Mouse (Mus musculus) liver, embryonic 14.5 days (tissue): ENCODE measurements around the gene Isy1. TPM values are rescaled to one million over a fixed set of nuclear protein-coding genes. Genes with fewer than 3 reads are reported as not detected.

ENCODE experiments used
- ATAC-seq: fragments of 200-750 bp; cut with Nextera tagmentation; 2 replicates; pipeline ENCODE4 v1.8.0; 2017; ENCODE audit warnings: moderate number of reproducible peaks, mild to moderate bottlenecking, moderate library complexity; ENCODE audit not compliant: insufficient read depth
- DNase-seq, 3 experiments: peaks; one replicate each; pipeline ENCODE4 v3.0.0-alpha.2; 2012 to 2013; ENCODE audit warnings: low read depth in 3 of 3, low spot score in 3 of 3
- H3K27ac ChIP-seq: fragments of 300-500 bp; sonication (generic); 2 replicates; pipeline ENCODE4 v1.5.1; 2014; ENCODE audit warnings: moderate library complexity, mild to moderate bottlenecking, control low read depth, inconsistent platforms
- H3K27me3 ChIP-seq: fragments of 300-500 bp; sonication (generic); 2 replicates; pipeline ENCODE4 v1.6.1; 2014; ENCODE audit warnings: mild to moderate bottlenecking, low read length, moderate library complexity; ENCODE audit not compliant: control insufficient read depth, insufficient read depth
- H3K36me3 ChIP-seq: fragments of 300-500 bp; sonication (generic); replicated peaks from 2 replicates; pipeline ENCODE4 v1.6.1; 2014; ENCODE audit warnings: low read depth; ENCODE audit not compliant: control insufficient read depth, insufficient read depth
- H3K4me1 ChIP-seq, 2 experiments: fragments of 200-500 bp in 1 of 2; fragments of 300-500 bp in 1 of 2; sonication (generic) in 1 of 2; replicated peaks; 2 replicates each; pipeline ENCODE4 v1.6.1; 2012 to 2014; ENCODE audit warnings: antibody characterized with exemption in 1 of 2, inconsistent platforms in 1 of 2, low read length in 1 of 2; ENCODE audit not compliant: control insufficient read depth in 2 of 2, insufficient read depth in 2 of 2
- H3K4me2 ChIP-seq: fragments of 300-500 bp; sonication (generic); 2 replicates; pipeline ENCODE4 v1.6.1; 2014; ENCODE audit warnings: low read depth, mild to moderate bottlenecking, control low read depth, moderate library complexity
- H3K4me3 ChIP-seq, 2 experiments: fragments of 200-500 bp in 1 of 2; fragments of 300-500 bp in 1 of 2; sonication (generic) in 1 of 2; 2 replicates each; pipeline ENCODE4 v1.5.1; 2012 to 2014; ENCODE audit warnings: low read depth in 2 of 2, low read length in 2 of 2, mild to moderate bottlenecking in 2 of 2, control low read depth in 1 of 2, inconsistent platforms in 1 of 2, moderate library complexity in 1 of 2; ENCODE audit not compliant: insufficient read depth in 1 of 2
- H3K9ac ChIP-seq: fragments of 300-500 bp; sonication (generic); replicated peaks from 2 replicates; pipeline ENCODE4 v1.6.1; 2014; ENCODE audit warnings: mild to moderate bottlenecking, control low read depth, moderate library complexity
- H3K9me3 ChIP-seq: fragments of 300-500 bp; sonication (generic); 2 replicates; pipeline ENCODE4 v1.6.1; 2016; ENCODE audit warnings: low read length, mixed read lengths; ENCODE audit not compliant: control insufficient read depth
- CTCF ChIP-seq: IDR thresholded peaks from 2 replicates; pipeline ENCODE4 v1.5.1; 2016; ENCODE audit warnings: antibody characterized with exemption, low read depth, control low read depth
- EP300 ChIP-seq: IDR thresholded peaks from 2 replicates; pipeline ENCODE4 v1.6.1; 2016; ENCODE audit warnings: antibody characterized with exemption, low read depth
- WGBS: fragments of 180-500 bp; shearing (Covaris S2); extraction: QIAGEN DNeasy Blood & Tissue Kit; methylation state at CpG from one replicate; pipeline ENCODE4 v1.1.7; 2014; ENCODE audit not compliant: insufficient replicate concordance; 5-methylcytosine and 5-hydroxymethylcytosine counted together
- polyA plus RNA-seq, 2 experiments: library from polyadenylated mRNA; depleted of rRNA in 1 of 2; stranded (reverse) in 1 of 2; unstranded in 1 of 2; fragments of >200 nt; fragmentation: Nextera tagmentation in 1 of 2; extraction: Ambion mirVana in 1 of 2; gene quantifications; 2 replicates each; pipeline versions ENCODE4 v1.2.1 to v1.2.3; 2012 to 2014

Isy1 gene
- polyA plus RNA-seq, 2 experiments: 16.9 to 34.0 TPM

DNA sequence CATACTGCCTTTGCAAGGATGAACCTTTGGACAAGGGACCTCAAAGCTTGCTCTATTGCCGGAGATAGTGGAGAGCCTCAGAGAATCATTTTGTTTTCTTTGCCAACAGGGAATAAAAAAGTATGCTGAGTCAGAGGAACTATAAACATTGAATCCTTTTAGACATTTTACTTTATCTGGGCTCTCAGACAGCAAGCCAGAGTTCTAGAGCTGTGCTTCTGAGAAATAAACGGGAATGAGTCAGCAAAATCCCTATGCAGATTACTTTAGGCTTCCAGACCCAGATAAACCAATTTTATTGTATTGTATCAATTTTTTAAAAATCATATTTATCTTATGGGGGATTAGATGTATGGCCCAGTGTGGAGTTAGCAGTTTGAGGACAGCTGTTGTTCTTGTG lies 28.7 kb upstream of the Isy1 start:
- 21% methylated on average over 2 of the region's 2 CpGs for WGBS
- Histone ChIP-seq H3K9me3 (no peaks in the 10 kb centered on the region), H3K36me3 (no peaks in the 10 kb centered on the region), H3K27me3 (no peaks in the 10 kb centered on the region), H3K4me1 (peaks cover 14 to 39% of the 10 kb centered on the region in 2 experiments), H3K4me3 (no peak overlapping the region), H3K4me2 (no peak overlapping the region), H3K27ac (peak overlapping the region; percentile 51; the same call in 1 of the 2 replicates), H3K9ac (no peak overlapping the region)
- peak in 2 of 3 experiments; percentile 58 to 72 for DNase-seq
- ATAC-seq: peak; percentile 47; the same call in 1 of the 2 replicates
- TF ChIP-seq EP300: no peak
- no peak for TF ChIP-seq CTCF

DNA sequence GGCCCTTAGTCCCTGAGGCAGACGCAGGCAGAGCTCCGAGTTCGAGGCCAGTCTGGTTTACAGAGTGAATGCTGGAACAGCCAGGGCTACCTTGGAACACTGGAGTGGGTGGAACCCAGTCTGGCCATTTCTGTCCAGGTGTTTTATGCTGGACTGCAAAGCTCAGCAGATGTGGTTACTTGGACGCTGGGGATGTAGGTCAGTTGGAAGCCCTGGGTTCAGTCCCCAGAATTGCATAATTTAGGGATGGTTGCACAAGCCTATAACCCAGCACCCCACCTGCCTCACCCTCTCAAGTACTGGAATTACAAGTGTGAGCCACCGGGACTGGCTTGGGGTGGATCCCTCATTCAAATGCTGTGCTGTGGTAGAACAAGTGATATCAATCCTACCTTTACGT lies 27.6 kb upstream of the Isy1 start:
- H3K9ac ChIP-seq: no peak overlapping the region
- DNase-seq (no peak), ATAC-seq (peak; percentile 21; the same call in 1 of the 2 replicates)
- 72% methylated on average over 6 of the region's 6 CpGs for WGBS
- H3K4me1 ChIP-seq: peaks cover 14 to 39% of the 10 kb centered on the region in 2 experiments
- no peak overlapping the region for H3K4me3 ChIP-seq
- H3K27me3 ChIP-seq: no peaks in the 10 kb centered on the region
- H3K36me3 ChIP-seq: no peaks in the 10 kb centered on the region
- TF ChIP-seq CTCF (no peak), EP300 (no peak)
- H3K27ac ChIP-seq: no peak overlapping the region
- no peak overlapping the region for H3K4me2 ChIP-seq
- no peaks in the 10 kb centered on the region for H3K9me3 ChIP-seq

DNA sequence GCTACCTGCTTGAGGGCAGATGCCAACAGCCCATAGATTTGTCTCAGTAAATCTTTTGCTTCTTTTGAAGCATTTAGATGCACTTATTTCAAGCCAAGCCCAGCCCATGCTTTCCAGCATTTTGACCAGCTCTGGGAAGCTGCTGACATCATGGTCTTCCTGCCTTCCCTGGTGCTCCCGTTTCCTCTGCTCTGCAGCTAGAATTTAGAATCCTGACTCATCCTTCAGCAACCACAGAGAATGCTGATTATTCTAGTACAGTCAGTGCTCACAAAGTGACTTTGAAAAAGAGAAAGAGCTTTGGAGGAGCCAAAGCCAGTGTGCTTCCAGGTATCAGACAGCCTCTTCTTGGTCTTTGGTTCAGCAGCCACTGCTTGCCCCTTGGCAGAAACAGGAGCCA lies 18.5 kb upstream of the Isy1 start:
- no peak overlapping the region for H3K4me3 ChIP-seq
- no peak for ATAC-seq
- 19% methylated on average over 1 of the region's 1 CpGs for WGBS

DNA sequence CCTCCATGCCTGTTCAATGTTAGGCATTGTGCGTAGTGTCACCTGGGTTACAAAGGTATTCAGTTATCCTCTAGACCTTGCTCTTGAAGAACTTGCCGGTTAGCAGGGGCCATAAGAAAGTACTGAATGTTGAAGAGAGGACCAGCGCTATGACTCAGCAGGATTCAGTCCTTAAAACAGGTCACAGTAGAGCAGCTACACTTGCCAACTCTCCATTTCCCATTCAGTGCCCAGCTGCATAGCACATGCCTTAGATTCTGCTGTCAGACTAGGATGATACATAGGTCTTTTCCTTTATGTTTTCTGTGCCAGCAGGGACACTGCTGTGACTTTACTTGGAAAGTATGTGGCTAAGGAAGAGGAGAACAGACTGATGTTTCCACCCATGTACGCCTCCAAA lies 14.8 kb upstream of the Isy1 start:
- Histone ChIP-seq H3K27ac (no peak overlapping the region), H3K36me3 (peaks cover 5% of the 10 kb centered on the region), H3K4me2 (no peak overlapping the region), H3K27me3 (no peaks in the 10 kb centered on the region; the same call in 1 of the 2 replicates), H3K4me3 (no peak overlapping the region), H3K9ac (no peak overlapping the region; the same call in 1 of the 2 replicates), H3K9me3 (no peaks in the 10 kb centered on the region), H3K4me1 (peaks cover 28 to 29% of the 10 kb centered on the region in 2 experiments)
- TF ChIP-seq CTCF (no peak), EP300 (no peak)
- 80% methylated on average over 4 of the region's 4 CpGs for WGBS
- ATAC-seq (no peak), DNase-seq (no peak)

More for the DNA sequence above, 18.5 kb upstream of the Isy1 start:
- Histone ChIP-seq H3K4me1 (peaks cover 16 to 18% of the 10 kb centered on the region in 2 experiments), H3K27me3 (no peaks in the 10 kb centered on the region; the same call in 1 of the 2 replicates), H3K9me3 (no peaks in the 10 kb centered on the region), H3K27ac (no peak overlapping the region), H3K4me2 (no peak overlapping the region), H3K9ac (no peak overlapping the region), H3K36me3 (no peaks in the 10 kb centered on the region)
- no peak for DNase-seq
- TF ChIP-seq EP300 (no peak), CTCF (no peak)

DNA sequence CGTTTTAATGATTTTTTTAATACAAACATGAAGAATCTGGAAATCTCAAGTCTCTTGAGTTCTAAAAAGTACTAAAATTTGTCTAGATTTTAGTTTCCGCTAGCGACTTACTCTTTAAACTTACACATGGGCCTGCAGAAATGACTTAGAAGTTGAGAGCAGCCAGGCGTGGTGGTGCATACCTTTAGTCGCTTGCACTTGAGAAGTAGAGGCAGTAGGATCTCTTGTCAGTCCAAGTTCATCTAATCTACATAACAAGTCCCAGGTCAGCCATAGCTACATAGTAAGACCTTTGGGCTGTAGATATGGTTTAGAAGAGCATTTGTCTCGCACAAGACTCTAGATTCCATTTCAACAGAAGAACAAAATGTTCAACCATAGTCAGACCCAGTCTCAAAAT lies 13.3 kb upstream of the Isy1 start:
- ATAC-seq (no peak), DNase-seq (no peak)
- 66% methylated on average over 6 of the region's 6 CpGs for WGBS
- TF ChIP-seq EP300 (no peak), CTCF (no peak)
- Histone ChIP-seq H3K27me3 (no peaks in the 10 kb centered on the region; the same call in 1 of the 2 replicates), H3K4me1 (peaks cover 35 to 42% of the 10 kb centered on the region in 2 experiments), H3K4me3 (no peak overlapping the region; a peak in 1 of 4 replicates), H3K9me3 (no peaks in the 10 kb centered on the region), H3K27ac (no peak overlapping the region), H3K36me3 (peaks cover 21% of the 10 kb centered on the region), H3K4me2 (peak overlapping the region; percentile 96), H3K9ac (no peak overlapping the region; the same call in 1 of the 2 replicates)
